Mouse (Mus musculus) neutrophil, adult 59 days (primary cell): Measurements from ENCODE around the gene Sirpa. TPM values are rescaled to one million over a fixed set of nuclear protein-coding genes. Genes with fewer than 3 reads are reported as not detected.

ENCODE experiments used
- total RNA-seq, 2 experiments: library from RNA; stranded (reverse); gene quantifications; 1 replicate in 1 of 2; 2 replicates in 1 of 2; pipeline ENCODE4 v1.2.4; 2023

Sirpa gene
- total RNA-seq, result 100 to 1,000 TPM; 365 to 430 TPM

GRCm38 (mm10) chr2:129592459-129593140, at the start of gene Sirpa:
TSS of gene Sirpa (plus strand) at chr2:129592835.

Other genes starting within 250 kb of the Sirpa start
- 100 to 1,000 TPM; 344 to 428 TPM for gene Il1b, start 221.7 kb upstream of the Sirpa start, total RNA-seq
- under 1 TPM in 1 of 2 experiments, not detected in 1; 0.36 TPM for gene F830045P16Rik, start 56.2 kb upstream of the Sirpa start, total RNA-seq
- gene Pdyn, start 107.0 kb downstream of the Sirpa start, total RNA-seq, result not detected
- 10 to 100 TPM; 24.6 to 26.5 TPM for gene Stk35, start 207.7 kb downstream of the Sirpa start, total RNA-seq